Mouse (Mus musculus) embryonic facial prominence, embryonic 11.5 days (tissue): ENCODE measurements around the gene Ftl1. TPM values are rescaled to one million over a fixed set of nuclear protein-coding genes. Genes with fewer than 3 reads are reported as not detected.
"Not testable (repeated sequence)": the region's sequence is repeated elsewhere in the genome, so short reads cannot be mapped to it uniquely, and the experiment has no call there.

Experiments used
- ATAC-seq: fragments of 200-750 bp; cut with Nextera tagmentation; replicated peaks from 2 replicates; pipeline ENCODE4 v1.8.0; 2017; ENCODE audit warnings: low read depth; ENCODE audit not compliant: insufficient number of reproducible peaks, low FRiP score, low TSS enrichment
- DNase-seq: peaks from one replicate; pipeline ENCODE4 v3.0.0-alpha.2; 2015; ENCODE audit warnings: low spot score
- H3K27ac ChIP-seq: fragments of 300-500 bp; sonication (generic); replicated peaks from 2 replicates; pipeline ENCODE4 v1.5.1; 2014; ENCODE audit warnings: mild to moderate bottlenecking, low read depth, low read length, control low read depth
- H3K27me3 ChIP-seq: fragments of 300-500 bp; sonication (generic); 2 replicates; pipeline ENCODE4 v1.6.1; 2014; ENCODE audit warnings: mild to moderate bottlenecking, low read length, moderate library complexity, mixed read lengths; ENCODE audit not compliant: control insufficient read depth, insufficient read depth
- H3K36me3 ChIP-seq: fragments of 300-500 bp; sonication (generic); replicated peaks from 2 replicates; pipeline ENCODE4 v1.6.1; 2014; ENCODE audit warnings: low read depth, mild to moderate bottlenecking, low read length, moderate library complexity, mixed read lengths; ENCODE audit not compliant: control insufficient read depth, insufficient read depth
- H3K4me1 ChIP-seq: fragments of 300-500 bp; sonication (generic); 2 replicates; pipeline ENCODE4 v1.6.1; 2014; ENCODE audit warnings: low read length, mixed read lengths; ENCODE audit not compliant: control insufficient read depth, insufficient read depth
- H3K4me2 ChIP-seq: fragments of 300-500 bp; sonication (generic); 2 replicates; pipeline ENCODE4 v1.6.1; 2014; ENCODE audit warnings: low read depth, mild to moderate bottlenecking, control low read depth, low read length, moderate library complexity
- H3K4me3 ChIP-seq: fragments of 300-500 bp; sonication (generic); 2 replicates; pipeline ENCODE4 v1.5.1; 2014; ENCODE audit warnings: low read depth, low read length, control low read depth
- H3K9ac ChIP-seq: fragments of 300-500 bp; sonication (generic); replicated peaks from 2 replicates; pipeline ENCODE4 v1.6.1; 2014; ENCODE audit warnings: mild to moderate bottlenecking, control low read depth, low read length
- H3K9me3 ChIP-seq: fragments of 300-500 bp; sonication (generic); replicated peaks from 2 replicates; pipeline ENCODE4 v1.6.1; 2016; ENCODE audit warnings: mild to moderate bottlenecking, low read length, inconsistent platforms, mixed read lengths; ENCODE audit not compliant: control insufficient read depth
- WGBS: fragments of 180-500 bp; shearing (Covaris S2); extraction: QIAGEN DNeasy Blood & Tissue Kit; methylation state at CpG from one replicate; pipeline ENCODE4 v1.1.7; 2014; 5-methylcytosine and 5-hydroxymethylcytosine counted together
- polyA plus RNA-seq: library from polyadenylated mRNA; unstranded; fragments of >200 nt; fragmentation: Nextera tagmentation; extraction: Ambion mirVana; gene quantifications from 2 replicates; pipeline ENCODE4 v1.2.1, GENCODE M21; 2014

Ftl1 gene
- polyA plus RNA-seq = 4,830 and 5,123 TPM in 2 replicates

DNA sequence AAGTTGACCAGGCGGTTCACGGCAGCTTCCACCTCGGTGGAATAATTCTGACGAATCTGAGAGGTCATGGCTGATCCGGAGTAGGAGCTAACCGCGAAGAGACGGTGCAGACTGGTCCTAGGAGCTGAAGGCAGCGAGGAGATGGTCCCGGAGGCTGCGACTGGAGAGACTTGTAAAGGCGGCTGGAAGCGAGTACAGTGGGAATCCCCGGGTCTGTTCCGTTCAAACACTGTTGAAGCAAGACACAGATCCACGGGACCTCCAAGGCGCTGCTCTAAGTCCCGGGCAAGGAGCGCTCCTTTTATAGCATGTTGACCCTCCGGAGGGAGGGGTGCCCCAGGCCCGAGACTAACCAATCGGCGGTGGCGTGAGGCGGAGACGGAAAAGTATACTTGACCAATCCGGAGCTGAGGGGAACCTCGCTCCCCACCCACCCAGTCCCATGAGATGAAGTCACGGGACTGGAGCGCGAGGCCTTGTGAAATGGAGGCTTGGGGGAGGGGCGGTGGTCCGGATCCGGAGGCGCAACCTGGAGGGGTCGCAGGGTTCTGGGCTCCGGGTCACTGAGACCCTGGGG lies at the start of gene Ftl1:
Gene Ftl1, minus strand, starts transcription at position 321 of the 577 bp plus-strand sequence.
- not testable (repeated sequence) for H3K9me3 ChIP-seq, H3K27me3 ChIP-seq, H3K4me1 ChIP-seq
- 1% methylated on average over 28 of the region's 37 CpGs for WGBS
- peak within 1 kb of the TSS; percentile 91 for H3K27ac ChIP-seq
- peak within 1 kb of the TSS; percentile 51 for H3K4me2 ChIP-seq
- peak; percentile 100 for DNase-seq
- H3K36me3 ChIP-seq = peaks cover 10% of the 10 kb centered on the region
- H3K9ac ChIP-seq = peak within 1 kb of the TSS; percentile 83
- peak within 1 kb of the TSS; percentile 65 for H3K4me3 ChIP-seq
- peak; percentile 91 for ATAC-seq

DNA sequence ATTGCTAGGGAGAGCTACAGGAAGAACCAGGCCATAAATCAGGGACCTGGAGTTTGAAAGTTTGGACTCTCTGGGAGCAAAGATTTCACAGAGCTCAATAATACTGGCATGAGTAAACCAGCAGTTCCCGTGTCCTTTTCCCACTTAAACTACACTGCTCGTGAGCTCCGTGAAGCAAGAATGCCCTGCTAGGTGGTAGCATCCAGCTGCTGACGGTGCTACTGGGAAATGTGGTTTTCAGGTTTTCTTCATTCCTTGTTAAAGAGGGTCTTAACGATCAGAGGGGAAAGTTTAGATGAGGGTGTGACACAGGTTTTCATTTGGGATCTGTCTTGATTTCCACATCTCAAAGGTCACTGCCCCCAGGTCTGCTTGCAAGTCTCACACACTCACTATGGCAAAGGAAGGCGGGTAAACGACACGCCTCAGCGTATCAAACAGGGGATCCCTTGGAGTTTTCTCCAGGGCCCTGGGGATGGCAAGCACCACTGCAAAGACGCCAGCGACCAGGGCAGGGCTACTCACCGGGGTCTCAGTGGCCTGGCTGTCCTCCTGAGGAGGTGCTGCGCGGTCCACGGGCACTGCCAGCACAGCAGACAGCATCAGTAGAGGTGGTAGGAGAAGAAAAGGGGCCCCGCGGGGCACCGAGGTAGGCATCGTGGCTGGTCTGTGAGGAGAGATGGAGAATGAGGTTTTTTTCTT lies 49.6 kb upstream of the Ftl1 start:
- H3K4me3 ChIP-seq = peak overlapping the region; percentile 46
- DNase-seq = no peak
- peaks cover 4% of the 10 kb centered on the region for H3K4me1 ChIP-seq
- 0 out of 2 replicates have a peak, but pooled peaks have one; percentile 4 for ATAC-seq
- peak overlapping the region; percentile 53 for H3K9ac ChIP-seq
- H3K4me2 ChIP-seq = peak overlapping the region; percentile 81
- 39% methylated on average over 19 of the region's 19 CpGs for WGBS
- H3K36me3 ChIP-seq = no peaks in the 10 kb centered on the region
- no peaks in the 10 kb centered on the region for H3K27me3 ChIP-seq
- H3K27ac ChIP-seq = no peak overlapping the region
- no peaks in the 10 kb centered on the region for H3K9me3 ChIP-seq

DNA sequence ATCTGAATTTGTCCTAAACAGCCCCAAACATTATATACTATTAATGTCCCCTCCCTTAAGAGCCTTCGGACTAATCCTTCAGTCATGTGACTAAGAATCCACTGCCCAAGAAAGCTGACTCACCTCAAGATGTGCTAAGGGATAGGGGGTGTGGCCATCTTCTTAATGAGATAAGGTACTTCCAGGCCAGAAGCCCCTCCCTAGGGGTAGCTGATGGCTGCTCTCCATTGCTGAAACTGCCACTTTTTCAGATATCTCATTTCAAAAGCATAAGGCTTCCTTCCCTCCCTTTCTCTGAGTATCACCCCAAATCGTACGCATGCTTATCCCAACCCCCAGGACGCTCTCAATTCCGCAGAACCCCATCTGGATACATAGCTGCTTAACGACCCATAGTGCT lies 48.9 kb upstream of the Ftl1 start:
- H3K36me3 ChIP-seq = no peaks in the 10 kb centered on the region
- no peak overlapping the region for H3K4me2 ChIP-seq
- no peak overlapping the region for H3K9ac ChIP-seq
- peaks cover 4% of the 10 kb centered on the region for H3K4me1 ChIP-seq
- WGBS = 91% methylated on average over 6 of the region's 6 CpGs
- no peaks in the 10 kb centered on the region for H3K27me3 ChIP-seq
- H3K9me3 ChIP-seq = no peaks in the 10 kb centered on the region
- H3K27ac ChIP-seq = no peak overlapping the region
- DNase-seq (no peak), ATAC-seq (no peak)
- no peak overlapping the region for H3K4me3 ChIP-seq

DNA sequence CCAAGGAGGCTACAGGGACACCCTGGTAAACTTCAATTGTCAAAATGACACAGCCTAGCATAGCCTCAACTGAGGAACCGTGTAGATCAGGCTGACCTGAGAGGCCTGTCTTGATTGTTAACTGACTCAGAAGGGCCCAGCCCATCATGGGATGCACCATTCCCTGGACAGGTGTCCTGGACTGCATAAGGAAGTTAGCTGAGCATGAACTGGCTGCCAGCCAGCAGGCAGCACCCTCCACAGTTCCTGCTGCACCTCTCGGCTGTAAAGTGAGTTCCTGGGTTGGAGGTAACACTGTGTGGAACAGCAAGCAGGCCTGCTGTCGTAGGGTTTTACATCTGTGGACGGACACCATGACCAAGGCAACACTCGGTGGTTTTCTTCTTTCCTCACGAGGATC lies 47.9 kb upstream of the Ftl1 start:
- Histone ChIP-seq H3K4me1 (peaks cover 4% of the 10 kb centered on the region), H3K27me3 (no peaks in the 10 kb centered on the region), H3K4me2 (no peak overlapping the region), H3K9me3 (no peaks in the 10 kb centered on the region), H3K27ac (no peak overlapping the region), H3K36me3 (no peaks in the 10 kb centered on the region), H3K4me3 (no peak overlapping the region), H3K9ac (no peak overlapping the region)
- DNase-seq (no peak), ATAC-seq (no peak)
- 90% methylated on average over 6 of the region's 6 CpGs for WGBS

DNA sequence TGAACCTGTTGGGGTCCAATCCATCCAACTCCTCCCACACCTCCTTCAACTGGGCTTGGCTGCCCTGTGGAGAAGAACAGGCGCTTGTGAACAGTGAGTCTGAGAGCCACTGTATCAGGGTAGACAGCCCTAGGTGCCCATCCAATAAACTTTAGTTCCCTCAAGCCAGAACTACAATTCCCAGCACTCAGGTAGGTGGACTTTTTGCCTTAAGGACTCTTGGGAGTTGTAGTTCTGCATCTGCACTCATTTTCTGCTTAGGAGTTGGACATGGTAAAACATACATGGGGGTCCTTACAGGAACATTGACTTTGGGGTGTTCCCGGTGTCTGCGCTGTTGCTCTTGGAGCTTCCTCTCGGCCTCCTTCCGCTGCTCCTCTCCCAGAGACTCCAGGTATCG lies 38.7 kb upstream of the Ftl1 start:
- no peak for DNase-seq
- WGBS = 91% methylated on average over 6 of the region's 6 CpGs
- H3K9ac ChIP-seq = no peak overlapping the region
- H3K9me3 ChIP-seq = no peaks in the 10 kb centered on the region
- peaks cover 5% of the 10 kb centered on the region for H3K36me3 ChIP-seq
- no peak overlapping the region for H3K4me3 ChIP-seq
- H3K4me2 ChIP-seq = no peak overlapping the region
- no peak overlapping the region for H3K27ac ChIP-seq
- no peak for ATAC-seq
- H3K4me1 ChIP-seq = no peaks in the 10 kb centered on the region
- H3K27me3 ChIP-seq = no peaks in the 10 kb centered on the region

DNA sequence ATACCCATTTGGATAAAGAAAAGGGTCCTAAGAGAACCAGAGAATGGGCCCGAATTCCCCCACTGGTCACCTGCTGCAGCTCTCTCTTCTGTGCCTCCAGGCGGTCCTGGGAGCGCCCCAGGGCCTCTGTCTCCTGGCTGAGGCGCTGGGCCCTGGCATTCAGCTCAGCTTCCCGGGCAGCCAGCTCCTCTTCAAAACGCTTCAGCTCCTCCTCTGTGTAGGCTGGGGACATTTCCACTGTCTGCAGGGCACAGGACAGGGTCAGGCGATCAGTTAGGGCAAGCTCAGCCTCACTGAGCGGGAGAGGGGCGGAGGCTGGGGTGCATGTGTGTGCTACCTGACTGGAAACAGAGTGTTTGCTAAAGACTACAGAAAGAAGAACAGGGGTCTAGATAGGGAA lies 34.9 kb upstream of the Ftl1 start:
- DNase-seq = no peak
- Histone ChIP-seq H3K9me3 (no peaks in the 10 kb centered on the region), H3K4me3 (no peak overlapping the region), H3K4me2 (no peak overlapping the region), H3K9ac (no peak overlapping the region), H3K36me3 (peaks cover 5% of the 10 kb centered on the region), H3K27me3 (no peaks in the 10 kb centered on the region), H3K4me1 (no peaks in the 10 kb centered on the region), H3K27ac (no peak overlapping the region)
- ATAC-seq = no peak
- WGBS = 77% methylated on average over 9 of the region's 9 CpGs

DNA sequence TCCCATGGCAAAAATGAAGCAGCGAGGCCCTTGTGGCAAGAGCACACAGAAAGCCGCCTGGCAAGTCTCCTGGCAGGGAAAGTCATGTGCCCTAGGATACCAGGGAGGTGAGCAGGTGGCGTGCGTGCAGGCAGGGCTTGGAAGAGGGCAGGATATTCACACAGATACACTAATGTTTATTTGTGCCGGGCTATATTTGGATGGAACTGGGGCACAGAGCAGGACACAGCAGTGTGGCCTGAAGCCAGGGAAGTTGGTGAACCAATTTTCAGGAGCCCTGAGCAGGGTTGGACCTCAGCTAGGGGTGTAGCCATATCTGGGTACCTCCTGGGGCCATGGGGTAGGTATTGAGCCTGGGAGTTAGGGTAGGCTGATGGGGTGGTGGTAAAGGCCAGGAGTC lies 33.3 kb upstream of the Ftl1 start:
- Histone ChIP-seq H3K27me3 (no peaks in the 10 kb centered on the region), H3K9ac (no peak overlapping the region), H3K27ac (no peak overlapping the region), H3K9me3 (no peaks in the 10 kb centered on the region), H3K4me2 (no peak overlapping the region), H3K36me3 (no peaks in the 10 kb centered on the region; the same call in none of the 2 replicates), H3K4me3 (no peak overlapping the region), H3K4me1 (no peaks in the 10 kb centered on the region; the same call in 1 of the 2 replicates)
- DNase-seq = no peak
- ATAC-seq = no peak
- 93% methylated on average over 5 of the region's 5 CpGs for WGBS

DNA sequence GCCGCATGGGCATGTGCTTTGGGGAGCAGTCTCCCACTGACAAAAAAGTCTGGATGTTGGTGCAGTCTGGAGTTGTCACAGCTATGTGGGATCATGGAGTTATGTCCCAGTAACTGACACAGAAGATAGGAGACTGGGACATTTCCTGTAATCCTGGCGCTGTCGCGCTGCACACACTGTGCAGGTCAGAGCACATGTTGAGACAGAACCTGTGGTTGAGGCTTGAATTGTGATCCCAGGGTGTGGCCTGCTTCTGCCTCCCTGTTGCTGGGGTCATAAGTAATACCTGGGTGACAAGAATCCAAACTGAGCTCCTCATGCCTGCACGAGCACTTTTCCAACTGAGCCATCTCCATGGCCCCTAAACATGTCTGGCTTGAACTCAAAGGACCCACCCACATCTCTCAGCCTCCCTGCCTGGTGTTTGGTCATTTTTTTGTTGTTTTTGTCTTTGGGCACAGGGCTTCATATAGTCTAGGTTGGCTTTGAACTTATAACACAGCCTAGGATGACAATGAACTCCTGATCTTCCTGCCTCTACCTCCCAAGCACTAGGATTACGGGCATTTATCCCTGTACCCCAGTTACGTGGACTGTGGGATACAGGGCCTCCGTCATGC lies 32.7 kb upstream of the Ftl1 start:
- 95% methylated on average over 8 of the region's 8 CpGs for WGBS
- no peaks in the 10 kb centered on the region for H3K27me3 ChIP-seq
- ATAC-seq (no peak), DNase-seq (no peak)
- H3K4me3 ChIP-seq = no peak overlapping the region
- H3K9me3 ChIP-seq = no peaks in the 10 kb centered on the region
- H3K4me2 ChIP-seq = no peak overlapping the region
- H3K36me3 ChIP-seq = no peaks in the 10 kb centered on the region; the same call in none of the 2 replicates
- no peaks in the 10 kb centered on the region; the same call in 1 of the 2 replicates for H3K4me1 ChIP-seq
- no peak overlapping the region for H3K27ac ChIP-seq
- no peak overlapping the region for H3K9ac ChIP-seq
